Mouse (Mus musculus): Measurements from ENCODE around the gene Fndc3b. TPM values are rescaled to one million over a fixed set of nuclear protein-coding genes. Genes with fewer than 3 reads are reported as not detected.
A peak's percentile ranks its signal among the peaks of the same experiment; 100 is the strongest.

Fndc3b gene
- polyA plus RNA-seq, 2 experiments, result 4.2 to 5.5 TPM

GRCm38 (mm10) chr3:27550409-27550808, 160.7 kb downstream of the Fndc3b start:
- H3K27me3 ChIP-seq (ENCODE audit: control insufficient read depth, insufficient read depth, low read length), result no peaks in the 10 kb centered on the region
- H3K27ac ChIP-seq, result no peak overlapping the region
- no peak overlapping the region for H3K4me2 ChIP-seq (ENCODE audit: low read depth)
- ATAC-seq (ENCODE audit: insufficient read depth) (no peak), DNase-seq (ENCODE audit: low read depth in 3 of 3, low spot score in 3 of 3) (no peak)
- 75% methylated on average over 1 of the region's 1 CpGs for WGBS (ENCODE audit: insufficient replicate concordance)
- TF ChIP-seq EP300 (IDR thresholded peaks at IDR 0.05; ENCODE audit: low read depth), result no peak
- TF ChIP-seq CTCF (IDR thresholded peaks at IDR 0.05; ENCODE audit: low read depth), result 0 out of 2 replicates have a peak, but pooled peaks have one; percentile 9
- H3K9ac ChIP-seq (replicated peaks), result no peak overlapping the region
- H3K4me1 ChIP-seq (replicated peaks; ENCODE audit: control insufficient read depth in 2 of 2, insufficient read depth in 2 of 2, low read length in 1 of 2), result no peaks in the 10 kb centered on the region
- H3K4me3 ChIP-seq (ENCODE audit: insufficient read depth in 1 of 2, low read depth in 2 of 2, low read length in 2 of 2), result no peak overlapping the region
- H3K9me3 ChIP-seq (ENCODE audit: control insufficient read depth, low read length), result no peaks in the 10 kb centered on the region
- no peaks in the 10 kb centered on the region for H3K36me3 ChIP-seq (replicated peaks; ENCODE audit: control insufficient read depth, insufficient read depth, low read depth)

- Histone ChIP-seq H3K4me1 (replicated peaks; ENCODE audit: control insufficient read depth in 2 of 2, insufficient read depth in 2 of 2, low read length in 1 of 2) (no peaks in the 10 kb centered on the region), H3K4me3 (ENCODE audit: insufficient read depth in 1 of 2, low read depth in 2 of 2, low read length in 2 of 2) (no peak overlapping the region), H3K4me2 (ENCODE audit: low read depth) (no peak overlapping the region), H3K27me3 (ENCODE audit: control insufficient read depth, insufficient read depth, low read length) (no peaks in the 10 kb centered on the region), H3K27ac (no peak overlapping the region), H3K9me3 (ENCODE audit: control insufficient read depth, low read length) (no peaks in the 10 kb centered on the region), H3K36me3 (replicated peaks; ENCODE audit: control insufficient read depth, insufficient read depth, low read depth) (no peaks in the 10 kb centered on the region), H3K9ac (replicated peaks) (no peak overlapping the region)
- DNase-seq (ENCODE audit: low read depth in 3 of 3, low spot score in 3 of 3), result no peak
- ATAC-seq (ENCODE audit: insufficient read depth), result no peak
- TF ChIP-seq EP300 (IDR thresholded peaks at IDR 0.05; ENCODE audit: low read depth) (no peak), CTCF (IDR thresholded peaks at IDR 0.05; ENCODE audit: low read depth) (no peak)
- 72% methylated on average over 3 of the region's 3 CpGs for WGBS (ENCODE audit: insufficient replicate concordance)
These were observed 165.5 kb downstream of the Fndc3b start for GRCm38 (mm10) chr3:27545651-27546050.

GRCm38 (mm10) chr3:27544061-27544460, 167.0 kb downstream of the Fndc3b start:
- Histone ChIP-seq H3K9me3 (ENCODE audit: control insufficient read depth, low read length) (no peaks in the 10 kb centered on the region), H3K27ac (no peak overlapping the region), H3K9ac (replicated peaks) (no peak overlapping the region), H3K4me3 (ENCODE audit: insufficient read depth in 1 of 2, low read depth in 2 of 2, low read length in 2 of 2) (no peak overlapping the region), H3K4me1 (replicated peaks; ENCODE audit: control insufficient read depth in 2 of 2, insufficient read depth in 2 of 2, low read length in 1 of 2) (no peaks in the 10 kb centered on the region), H3K27me3 (ENCODE audit: control insufficient read depth, insufficient read depth, low read length) (no peaks in the 10 kb centered on the region), H3K4me2 (ENCODE audit: low read depth) (no peak overlapping the region), H3K36me3 (replicated peaks; ENCODE audit: control insufficient read depth, insufficient read depth, low read depth) (no peaks in the 10 kb centered on the region)
- WGBS (ENCODE audit: insufficient replicate concordance), result 79% methylated on average over 11 of the region's 11 CpGs
- DNase-seq (ENCODE audit: low read depth in 3 of 3, low spot score in 3 of 3) (no peak), ATAC-seq (ENCODE audit: insufficient read depth) (no peak)
- TF ChIP-seq EP300 (IDR thresholded peaks at IDR 0.05; ENCODE audit: low read depth), result no peak
- TF ChIP-seq CTCF (IDR thresholded peaks at IDR 0.05; ENCODE audit: low read depth), result no peak

GRCm38 (mm10) chr3:27541841-27542240, 169.3 kb downstream of the Fndc3b start:
- ATAC-seq (ENCODE audit: insufficient read depth) (no peak), DNase-seq (ENCODE audit: low read depth in 3 of 3, low spot score in 3 of 3) (no peak)
- H3K9me3 ChIP-seq (ENCODE audit: control insufficient read depth, low read length), result no peaks in the 10 kb centered on the region
- H3K4me2 ChIP-seq (ENCODE audit: low read depth), result no peak overlapping the region
- H3K4me1 ChIP-seq (replicated peaks; ENCODE audit: control insufficient read depth in 2 of 2, insufficient read depth in 2 of 2, low read length in 1 of 2), result no peaks in the 10 kb centered on the region
- H3K9ac ChIP-seq (replicated peaks), result no peak overlapping the region
- 74% methylated on average over 12 of the region's 12 CpGs for WGBS (ENCODE audit: insufficient replicate concordance)
- H3K4me3 ChIP-seq (ENCODE audit: insufficient read depth in 1 of 2, low read depth in 2 of 2, low read length in 2 of 2), result no peak overlapping the region
- no peaks in the 10 kb centered on the region for H3K27me3 ChIP-seq (ENCODE audit: control insufficient read depth, insufficient read depth, low read length)
- no peaks in the 10 kb centered on the region for H3K36me3 ChIP-seq (replicated peaks; ENCODE audit: control insufficient read depth, insufficient read depth, low read depth)
- no peak overlapping the region for H3K27ac ChIP-seq
- TF ChIP-seq CTCF (IDR thresholded peaks at IDR 0.05; ENCODE audit: low read depth) (no peak), EP300 (IDR thresholded peaks at IDR 0.05; ENCODE audit: low read depth) (no peak)

- TF ChIP-seq EP300 (IDR thresholded peaks at IDR 0.05; ENCODE audit: low read depth) (no peak), CTCF (IDR thresholded peaks at IDR 0.05; ENCODE audit: low read depth) (no peak)
- 61% methylated on average over 3 of the region's 3 CpGs for WGBS (ENCODE audit: insufficient replicate concordance)
- Histone ChIP-seq H3K9ac (replicated peaks) (no peak overlapping the region), H3K27me3 (ENCODE audit: control insufficient read depth, insufficient read depth, low read length) (no peaks in the 10 kb centered on the region), H3K36me3 (replicated peaks; ENCODE audit: control insufficient read depth, insufficient read depth, low read depth) (no peaks in the 10 kb centered on the region), H3K4me3 (ENCODE audit: insufficient read depth in 1 of 2, low read depth in 2 of 2, low read length in 2 of 2) (no peak overlapping the region), H3K4me2 (ENCODE audit: low read depth) (no peak overlapping the region), H3K27ac (no peak overlapping the region), H3K4me1 (replicated peaks; ENCODE audit: control insufficient read depth in 2 of 2, insufficient read depth in 2 of 2, low read length in 1 of 2) (no peaks in the 10 kb centered on the region), H3K9me3 (ENCODE audit: control insufficient read depth, low read length) (no peaks in the 10 kb centered on the region)
- no peak for DNase-seq (ENCODE audit: low read depth in 3 of 3, low spot score in 3 of 3)
- no peak for ATAC-seq (ENCODE audit: insufficient read depth)
These were observed 169.9 kb downstream of the Fndc3b start for GRCm38 (mm10) chr3:27541181-27541580.

All from liver, embryonic 14.5 days (tissue).